Mouse (Mus musculus) heart, adult 2 months (tissue): ENCODE results near the gene Blnk. TPM values are rescaled to one million over a fixed set of nuclear protein-coding genes. Genes with fewer than 3 reads are reported as not detected.

Experiments used
- DNase-seq, 2 experiments: peaks; one replicate each; pipeline ENCODE4 v3.0.0; 2021
- H3K27ac ChIP-seq: fragments of 200-600 bp; 2 replicates; pipeline ENCODE4 v1.8.1; 2022
- H3K27me3 ChIP-seq: fragments of 200-500 bp; 2 replicates; pipeline ENCODE4 v1.6.1; 2012; ENCODE audit warnings: mild to moderate bottlenecking, low read length, inconsistent platforms, mixed read lengths; ENCODE audit not compliant: control insufficient read depth, insufficient read depth
- H3K36me3 ChIP-seq: fragments of 200-500 bp; 2 replicates; pipeline ENCODE4 v1.6.1; 2012; ENCODE audit warnings: low read length, inconsistent platforms; ENCODE audit not compliant: control insufficient read depth, insufficient read depth
- H3K4me1 ChIP-seq: fragments of 200-500 bp; 2 replicates; pipeline ENCODE4 v1.6.1; 2011; ENCODE audit warnings: low read length; ENCODE audit not compliant: control insufficient read depth, insufficient read depth
- H3K4me3 ChIP-seq: fragments of 200-600 bp; 2 replicates; pipeline ENCODE4 v1.8.1; 2022
- H3K79me2 ChIP-seq: fragments of 200-500 bp; replicated peaks from 2 replicates; pipeline ENCODE4 v1.6.1; 2012; ENCODE audit warnings: mild to moderate bottlenecking, inconsistent platforms, low read length, moderate library complexity, mixed read lengths; ENCODE audit not compliant: control insufficient read depth, insufficient read depth
- H3K9ac ChIP-seq: fragments of 200-500 bp; 2 replicates; pipeline ENCODE4 v1.6.1; 2012; ENCODE audit warnings: low read depth, mild to moderate bottlenecking, control low read depth, inconsistent platforms, low read length, mixed read lengths
- CTCF ChIP-seq: fragments of 200-600 bp; IDR thresholded peaks from 2 replicates; pipeline ENCODE4 v1.8.1; 2022; ENCODE audit warnings: antibody characterized with exemption, mild to moderate bottlenecking, moderate library complexity
- EP300 ChIP-seq: fragments of 200-500 bp; IDR thresholded peaks from 2 replicates; pipeline ENCODE4 v1.6.1; 2011; ENCODE audit warnings: low read depth, low read length, control low read depth; ENCODE audit not compliant: insufficient read depth
- POLR2A ChIP-seq: fragments of 200-500 bp; IDR thresholded peaks from 2 replicates; pipeline ENCODE4 v1.6.1; 2011; ENCODE audit warnings: mild to moderate bottlenecking, low read depth, low read length, control low read depth; ENCODE audit not compliant: insufficient read depth
- WGBS: fragments of 180-500 bp; shearing (Covaris S2); methylation state at CpG from one replicate; pipeline ENCODE4 v1.1.7; 2018; 5-methylcytosine and 5-hydroxymethylcytosine counted together
- intact Hi-C: fragments of 180-260 bp; cut with DNase I; formaldehyde crosslinking; loops from one replicate; pipeline ENCODE4 v1.15.1; 2025
- polyA plus RNA-seq: library from polyadenylated mRNA; depleted of rRNA; stranded (reverse); fragments of >200 nt; gene quantifications from 2 replicates; pipeline ENCODE4 v1.2.3, GENCODE M21; 2012
- total RNA-seq, 2 experiments: library from RNA; stranded (reverse); gene quantifications; 2 replicates each; pipeline ENCODE4 v1.2.3; 2021

The Blnk gene
- total and polyA plus RNA-seq, 3 experiments: 1.2 to 3.6 (median 1.7) TPM

- no peak overlapping the region for H3K27ac ChIP-seq
- H3K9ac ChIP-seq: no peak overlapping the region
- no peak for DNase-seq
- intact Hi-C loops: no loop called here
- H3K4me3 ChIP-seq: no peak overlapping the region
- H3K27me3 ChIP-seq: no peaks in the 10 kb centered on the region
- H3K36me3 ChIP-seq: no peaks in the 10 kb centered on the region
- no peaks in the 10 kb centered on the region for H3K79me2 ChIP-seq
- no peaks in the 10 kb centered on the region; the same call in 1 of the 2 replicates for H3K4me1 ChIP-seq
- 72% methylated on average over 7 of the region's 7 CpGs for WGBS
- TF ChIP-seq POLR2A (no peak), CTCF (no peak), EP300 (no peak)
Measured at GRCm38 (mm10) chr19:40991626-40992025, 2.7 kb downstream of the Blnk start.

- H3K4me3 ChIP-seq: no peak overlapping the region
- 82% methylated on average over 17 of the region's 17 CpGs for WGBS
- no peaks in the 10 kb centered on the region for H3K27me3 ChIP-seq
- no peaks in the 10 kb centered on the region for H3K79me2 ChIP-seq
- H3K27ac ChIP-seq: no peak overlapping the region
- H3K4me1 ChIP-seq: no peaks in the 10 kb centered on the region; the same call in 1 of the 2 replicates
- H3K36me3 ChIP-seq: no peaks in the 10 kb centered on the region
- intact Hi-C loops: no loop called here
- H3K9ac ChIP-seq: no peak overlapping the region
- no peak for DNase-seq
- no peak for TF ChIP-seq POLR2A
- no peak for TF ChIP-seq CTCF
- TF ChIP-seq EP300: no peak
Measured at GRCm38 (mm10) chr19:40990781-40991343, 3.5 kb downstream of the Blnk start.

- no peak for TF ChIP-seq CTCF
- TF ChIP-seq POLR2A: no peak
- no peak for TF ChIP-seq EP300
- Histone ChIP-seq H3K9ac (no peak overlapping the region), H3K27ac (no peak overlapping the region), H3K4me3 (no peak overlapping the region), H3K36me3 (no peaks in the 10 kb centered on the region), H3K79me2 (no peaks in the 10 kb centered on the region), H3K4me1 (no peaks in the 10 kb centered on the region; the same call in 1 of the 2 replicates), H3K27me3 (no peaks in the 10 kb centered on the region)
- intact Hi-C loops: no loop called here
- 66% methylated on average over 9 of the region's 9 CpGs for WGBS
- DNase-seq: no peak
Measured at GRCm38 (mm10) chr19:40989961-40990600, 4.3 kb downstream of the Blnk start.

GRCm38 (mm10) chr19:40988856-40989255, 5.5 kb downstream of the Blnk start:
- no peak overlapping the region for H3K27ac ChIP-seq
- no peaks in the 10 kb centered on the region for H3K36me3 ChIP-seq
- TF ChIP-seq EP300: no peak
- no peak for TF ChIP-seq POLR2A
- TF ChIP-seq CTCF: no peak
- H3K4me1 ChIP-seq: no peaks in the 10 kb centered on the region; the same call in 1 of the 2 replicates
- intact Hi-C loops: no loop called here
- H3K4me3 ChIP-seq: no peak overlapping the region
- DNase-seq: no peak
- H3K27me3 ChIP-seq: no peaks in the 10 kb centered on the region
- no peaks in the 10 kb centered on the region for H3K79me2 ChIP-seq
- 67% methylated on average over 5 of the region's 5 CpGs for WGBS
- H3K9ac ChIP-seq: no peak overlapping the region

GRCm38 (mm10) chr19:40984536-40984935, 9.8 kb downstream of the Blnk start:
- intact Hi-C loops: no loop called here
- Histone ChIP-seq H3K79me2 (no peaks in the 10 kb centered on the region), H3K27me3 (no peaks in the 10 kb centered on the region), H3K4me1 (no peaks in the 10 kb centered on the region), H3K9ac (no peak overlapping the region), H3K4me3 (no peak overlapping the region), H3K27ac (no peak overlapping the region), H3K36me3 (no peaks in the 10 kb centered on the region)
- TF ChIP-seq CTCF: no peak
- no peak for TF ChIP-seq EP300
- no peak for TF ChIP-seq POLR2A
- 92% methylated on average over 1 of the region's 1 CpGs for WGBS
- DNase-seq: no peak

GRCm38 (mm10) chr19:40980671-40981070, 13.7 kb downstream of the Blnk start:
- Histone ChIP-seq H3K4me1 (no peaks in the 10 kb centered on the region), H3K4me3 (no peak overlapping the region), H3K36me3 (no peaks in the 10 kb centered on the region), H3K79me2 (no peaks in the 10 kb centered on the region), H3K9ac (no peak overlapping the region), H3K27ac (no peak overlapping the region), H3K27me3 (no peaks in the 10 kb centered on the region; the same call in 1 of the 2 replicates)
- intact Hi-C loops: no loop called here
- WGBS: 65% methylated on average over 5 of the region's 5 CpGs
- DNase-seq: no peak
- no peak for TF ChIP-seq EP300
- TF ChIP-seq POLR2A: no peak
- TF ChIP-seq CTCF: no peak
